Comparison of ENCODE assay signal across 7 mouse cellular contexts in genomic region chr6:3182424-3182841, GRCm38 (mm10).
A peak's percentile ranks its signal among the peaks of the same experiment; 100 is the strongest.
DNase-seq lines count a peak whose midpoint lies in the region; ATAC-seq and TF ChIP-seq lines count a peak whose summit lies in the region.
"Not testable (repeated sequence)": the region's sequence is repeated elsewhere in the genome, so short reads cannot be mapped to it uniquely, and the experiment has no call there.

No protein-coding gene starts in this region.

- ATAC-seq in forebrain, embryonic 11.5 days (replicated peaks; ENCODE audit: low FRiP score), result peak; percentile 52
- peak; percentile 63 for ATAC-seq in heart, embryonic 12.5 days (ENCODE audit: insufficient number of reproducible peaks, low FRiP score)
- not testable (repeated sequence) for ATAC-seq in intestine, embryonic 15.5 days; liver, embryonic 11.5 days (replicated peaks; ENCODE audit: low FRiP score)

- H3K27ac ChIP-seq in bone marrow macrophage, adult 2 months (ENCODE audit: insufficient read depth, low read depth, low read length); forebrain, embryonic 11.5 days (ENCODE audit: low read depth, low read length); heart, embryonic 12.5 days (ENCODE audit: poor library complexity, severe bottlenecking); intestine, embryonic 15.5 days; liver, embryonic 11.5 days (ENCODE audit: low read depth, low read length); midbrain, embryonic 10.5 days (replicated peaks): not testable (repeated sequence)

- H3K27me3 ChIP-seq in forebrain, embryonic 11.5 days (ENCODE audit: control insufficient read depth, insufficient read depth, low read length); heart, embryonic 12.5 days (replicated peaks); intestine, embryonic 15.5 days (replicated peaks); liver, embryonic 11.5 days (replicated peaks; ENCODE audit: control insufficient read depth, insufficient read depth, low read length); midbrain, embryonic 10.5 days (ENCODE audit: low read depth, poor library complexity, severe bottlenecking): not testable (repeated sequence)

- H3K9ac ChIP-seq in forebrain, embryonic 11.5 days (ENCODE audit: low read length); heart, embryonic 12.5 days; intestine, embryonic 15.5 days; liver, embryonic 11.5 days (ENCODE audit: low read depth, low read length): not testable (repeated sequence)

- peak overlapping the region; percentile 3; the same call in 1 of the 2 replicates for H3K4me2 ChIP-seq in forebrain, embryonic 11.5 days (ENCODE audit: low read depth, low read length, severe bottlenecking)
- H3K4me2 ChIP-seq in heart, embryonic 12.5 days, result peak overlapping the region; percentile 45
- peak overlapping the region; percentile 47 for H3K4me2 ChIP-seq in intestine, embryonic 15.5 days (replicated peaks)
- peak overlapping the region; percentile 23 for H3K4me2 ChIP-seq in liver, embryonic 11.5 days

- WGBS in forebrain, embryonic 11.5 days, result 42% methylated on average over 17 of the region's 17 CpGs
- WGBS in heart, embryonic 12.5 days, result 25% methylated on average over 17 of the region's 17 CpGs
- WGBS in intestine, embryonic 15.5 days, result 33% methylated on average over 17 of the region's 17 CpGs
- WGBS in liver, embryonic 11.5 days, result 29% methylated on average over 17 of the region's 17 CpGs
- WGBS in midbrain, embryonic 10.5 days, result 42% methylated on average over 17 of the region's 17 CpGs

- not testable (repeated sequence) for TF ChIP-seq CTCF in bone marrow macrophage, adult 2 months (IDR thresholded peaks at IDR 0.05; ENCODE audit: low read depth, low read length)

- not testable (repeated sequence) for DNase-seq in forebrain, embryonic 11.5 days (ENCODE audit: low spot score); liver, embryonic 11.5 days (ENCODE audit: low spot score)
- DNase-seq in midbrain, embryonic 10.5 days (ENCODE audit: low spot score), result peak; percentile 10
- DNase-seq in right cerebral cortex, postnatal 14 days, result peak; percentile 8

- 0 out of 2 replicates have a peak overlapping the region, but pooled peaks have one; percentile 13 for H3K4me3 ChIP-seq in bone marrow macrophage, adult 2 months (ENCODE audit: insufficient read depth, low read length)
- not testable (repeated sequence) for H3K4me3 ChIP-seq in forebrain, embryonic 11.5 days (ENCODE audit: low read depth, low read length)
- peak overlapping the region; percentile 15 for H3K4me3 ChIP-seq in heart, embryonic 12.5 days
- H3K4me3 ChIP-seq in intestine, embryonic 15.5 days (replicated peaks), result peak overlapping the region; percentile 12
- H3K4me3 ChIP-seq in liver, embryonic 11.5 days (ENCODE audit: low read depth, low read length), result 0 out of 2 replicates have a peak overlapping the region, but pooled peaks have one; percentile 3
- peak overlapping the region; percentile 38 for H3K4me3 ChIP-seq in midbrain, embryonic 10.5 days

- not testable (repeated sequence) for H3K4me1 ChIP-seq in bone marrow macrophage, adult 2 months (ENCODE audit: control insufficient read depth, insufficient read depth, low read length); forebrain, embryonic 11.5 days (replicated peaks; ENCODE audit: control insufficient read depth, insufficient read depth, low read length); heart, embryonic 12.5 days (replicated peaks); intestine, embryonic 15.5 days (replicated peaks); liver, embryonic 11.5 days (replicated peaks; ENCODE audit: control insufficient read depth, insufficient read depth, low read length); midbrain, embryonic 10.5 days

- H3K9me3 ChIP-seq in forebrain, embryonic 11.5 days (ENCODE audit: control insufficient read depth, low read length), result peaks cover 18% of the 10 kb centered on the region
- H3K9me3 ChIP-seq in heart, embryonic 12.5 days (replicated peaks), result peaks cover 25% of the 10 kb centered on the region
- H3K9me3 ChIP-seq in intestine, embryonic 15.5 days, result not testable (repeated sequence)
- H3K9me3 ChIP-seq in liver, embryonic 11.5 days (ENCODE audit: control insufficient read depth, low read length), result peaks cover 11% of the 10 kb centered on the region
- peaks cover 42% of the 10 kb centered on the region for H3K9me3 ChIP-seq in midbrain, embryonic 10.5 days (replicated peaks)

- not testable (repeated sequence) for H3K36me3 ChIP-seq in forebrain, embryonic 11.5 days (ENCODE audit: control insufficient read depth, insufficient read depth, low read length); heart, embryonic 12.5 days; intestine, embryonic 15.5 days; liver, embryonic 11.5 days (ENCODE audit: control insufficient read depth, insufficient read depth, low read length); midbrain, embryonic 10.5 days

- TF ChIP-seq POLR2A in bone marrow macrophage, adult 2 months (IDR thresholded peaks at IDR 0.05; ENCODE audit: borderline replicate concordance, low read depth, low read length), result not testable (repeated sequence)
